Mouse (Mus musculus): ENCODE data around the gene Sstr3.

The Sstr3 gene

DNA sequence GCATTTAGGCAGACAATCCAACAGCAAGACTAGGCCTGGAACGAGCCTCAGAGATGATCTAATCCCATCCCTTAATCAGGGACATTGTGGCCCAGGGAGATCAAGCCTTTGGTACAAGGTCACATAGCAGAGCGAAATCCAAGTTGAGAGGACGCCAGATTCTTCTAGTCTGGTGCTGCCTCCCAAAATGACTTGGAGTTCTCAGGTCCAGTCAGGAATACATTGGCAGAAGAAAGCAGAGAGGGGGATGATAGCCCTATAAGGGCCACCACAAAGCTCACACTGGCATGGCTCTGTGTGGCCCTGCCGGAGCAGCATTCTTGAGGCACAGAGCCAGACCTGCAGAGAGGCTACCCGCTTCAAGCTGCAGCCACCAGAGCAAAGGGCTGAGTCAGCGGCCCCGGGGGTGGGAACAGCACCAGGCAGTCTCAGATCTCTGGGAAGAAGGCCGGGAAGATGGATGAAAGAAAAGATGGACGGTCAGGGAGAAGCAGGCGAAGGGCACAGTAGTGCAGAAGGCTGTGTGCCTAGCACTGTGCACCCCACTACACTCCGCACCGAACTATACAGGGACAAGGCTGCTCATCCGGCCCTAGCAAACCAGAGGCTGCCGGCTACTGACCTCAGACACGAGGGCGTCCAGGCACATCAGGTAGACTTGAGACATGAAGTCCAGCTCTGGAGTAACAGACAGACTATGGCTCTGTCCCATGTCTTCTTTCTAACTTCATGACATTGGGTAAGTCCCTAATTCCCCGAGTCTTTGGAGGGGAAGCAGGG lies 13.6 kb downstream of the Sstr3 start, which contains the start of gene C1qtnf6:
Gene C1qtnf6, minus strand, starts transcription at position 746 of the 780 bp plus-strand sequence.
- in situ Hi-C loops (cut with MseI, MboI) = loop anchor here (5.0 kb wide), 1 partner anchor 84 kb away; no protein-coding TSS in a partner anchor

DNA sequence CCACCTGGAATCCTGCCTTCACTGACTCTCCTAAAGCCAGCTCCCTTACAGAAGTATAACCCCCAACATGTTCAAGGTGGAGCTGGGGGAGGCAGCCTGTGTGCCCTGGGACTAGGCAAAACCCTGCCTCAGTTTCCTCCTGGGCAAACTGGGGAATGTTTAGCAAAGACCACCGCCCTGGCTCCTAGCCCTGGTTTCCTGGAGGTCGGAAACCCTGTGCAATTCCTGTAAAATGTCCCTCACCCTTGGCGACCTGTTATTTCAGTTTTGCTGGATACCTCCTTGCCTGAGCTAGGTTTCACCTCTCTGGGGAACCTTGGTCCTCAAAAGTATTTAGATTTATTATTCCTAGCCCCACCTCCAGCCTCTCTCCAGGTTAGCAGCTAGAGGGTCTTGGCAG lies 14.3 kb downstream of the Sstr3 start:
- in situ Hi-C loops (cut with MseI, MboI) = loop anchor here (5.0 kb wide), 1 partner anchor 83 kb away; no protein-coding TSS in a partner anchor

DNA sequence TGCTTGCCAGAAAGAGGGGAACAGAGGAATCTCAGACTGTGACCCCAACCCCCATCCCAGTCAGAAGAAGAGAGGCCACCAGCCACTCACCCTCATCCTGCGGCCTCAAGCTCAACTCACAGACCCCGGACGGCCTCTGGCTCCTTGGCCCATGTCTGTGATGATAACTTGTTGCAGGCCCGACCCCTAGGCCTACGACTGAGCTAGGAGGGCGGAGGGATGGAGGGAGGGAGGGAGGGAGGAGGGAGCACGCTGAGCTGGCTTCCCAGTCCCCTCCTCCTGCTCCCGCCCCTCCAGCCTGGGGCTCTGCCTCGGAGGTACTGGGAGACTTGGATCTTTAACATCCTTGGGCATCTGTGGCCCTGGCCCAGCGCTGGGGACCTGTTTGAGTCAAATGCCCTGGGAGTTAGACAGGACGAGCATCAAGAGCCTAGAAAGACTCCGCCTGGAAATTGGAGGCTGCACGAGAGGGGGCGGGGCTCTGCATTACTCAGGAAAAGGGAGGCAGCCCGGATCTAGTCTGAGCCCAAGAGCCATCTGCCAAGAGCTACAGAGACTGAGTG lies 15.0 kb downstream of the Sstr3 start:
- in situ Hi-C loops (cut with MseI, MboI) = no loop called here

DNA sequence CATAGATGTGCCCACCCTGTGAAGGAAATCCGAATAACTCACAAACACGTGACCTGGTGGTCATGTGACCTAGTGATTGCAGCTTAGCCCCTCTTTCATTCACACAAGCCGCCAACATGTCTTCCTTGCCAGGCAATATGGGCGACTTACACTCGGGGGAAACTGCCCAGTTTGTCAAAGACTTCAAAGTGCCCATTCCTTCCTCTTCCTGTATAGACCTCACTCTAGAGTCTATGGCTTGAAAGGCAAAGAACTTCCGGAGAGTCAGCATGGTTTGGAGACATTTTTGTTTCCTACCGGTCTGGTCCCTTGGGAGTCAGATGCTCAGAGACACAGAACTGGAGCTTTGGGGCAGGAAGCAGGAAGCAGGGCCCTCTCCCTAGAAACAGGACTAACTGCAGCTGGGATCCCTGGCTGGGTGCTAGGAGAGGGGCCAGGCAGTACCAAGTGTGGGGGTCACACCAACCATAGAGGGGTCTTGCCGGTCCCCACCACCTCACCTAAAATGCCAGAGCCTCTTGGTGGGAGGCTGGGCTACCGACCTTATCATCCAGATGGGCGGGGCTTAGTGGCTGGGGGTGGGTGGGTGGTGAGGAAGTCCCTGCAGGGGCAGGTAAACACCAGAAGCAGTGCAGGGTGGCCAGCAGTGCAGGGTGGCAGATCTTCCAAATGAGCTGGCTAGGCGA lies 15.6 kb downstream of the Sstr3 start:
- in situ Hi-C loops (cut with MseI, MboI) = no loop called here

DNA sequence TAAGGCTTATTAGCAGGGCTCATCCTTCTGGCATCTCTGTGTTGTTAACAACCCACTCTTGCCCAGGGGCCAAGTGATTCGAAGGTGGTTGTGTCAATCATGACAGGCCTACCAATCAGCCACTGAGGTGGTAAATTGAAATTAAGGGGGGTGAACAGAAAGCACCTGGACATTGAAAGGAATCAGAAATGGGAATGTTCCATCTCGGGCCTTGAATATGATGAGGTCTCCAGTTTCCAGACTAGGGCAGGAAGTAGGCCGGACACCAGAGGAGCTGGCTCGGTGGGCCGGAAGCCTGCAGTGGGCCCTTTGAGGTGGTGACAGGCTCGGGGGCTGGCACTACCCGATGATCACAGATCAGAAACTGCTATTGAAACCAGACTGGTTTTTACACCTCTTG lies 16.5 kb downstream of the Sstr3 start:
- in situ Hi-C loops (cut with MseI, MboI) = no loop called here

DNA sequence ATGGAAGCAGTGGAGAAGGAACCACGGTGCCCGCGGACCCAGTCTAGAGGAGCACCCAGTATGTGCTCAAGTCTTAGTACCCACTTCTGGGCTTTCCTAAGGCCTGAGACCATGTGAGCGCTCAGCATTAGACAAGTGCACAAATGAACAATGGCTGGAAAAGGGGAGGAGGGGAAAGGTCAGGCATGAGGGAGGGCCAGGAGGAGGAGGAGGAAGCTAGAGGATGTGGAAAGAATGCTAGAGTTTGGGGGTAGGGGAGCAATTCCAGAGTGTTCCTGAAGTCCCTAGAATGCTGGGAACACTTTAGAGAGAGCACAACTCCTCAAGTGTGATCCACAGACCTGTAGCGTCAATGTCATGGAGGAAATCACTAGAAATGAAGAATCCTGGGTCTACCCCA lies 20.3 kb downstream of the Sstr3 start:
- in situ Hi-C loops (cut with MseI, MboI) = no loop called here

DNA sequence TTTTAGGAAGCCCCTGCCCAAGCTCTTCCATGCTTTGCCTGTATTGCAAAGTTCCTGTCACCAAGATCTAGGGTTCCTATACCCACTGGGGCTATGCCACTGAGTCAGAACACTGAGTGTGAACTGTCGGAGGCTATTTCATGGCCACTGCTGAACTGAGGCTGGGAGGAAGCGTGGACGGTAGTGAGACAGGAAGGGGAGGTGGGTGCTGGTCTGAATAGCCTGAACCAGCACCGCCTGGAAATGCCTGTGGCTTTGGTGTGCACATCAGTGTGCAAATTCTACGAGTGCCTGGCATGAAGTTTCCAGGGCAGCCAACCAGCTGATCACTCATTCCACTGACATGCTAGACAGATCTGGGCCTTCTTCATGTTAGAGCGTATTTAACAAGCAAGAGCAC lies 22.6 kb downstream of the Sstr3 start:
- in situ Hi-C loops (cut with MseI, MboI) = no loop called here

DNA sequence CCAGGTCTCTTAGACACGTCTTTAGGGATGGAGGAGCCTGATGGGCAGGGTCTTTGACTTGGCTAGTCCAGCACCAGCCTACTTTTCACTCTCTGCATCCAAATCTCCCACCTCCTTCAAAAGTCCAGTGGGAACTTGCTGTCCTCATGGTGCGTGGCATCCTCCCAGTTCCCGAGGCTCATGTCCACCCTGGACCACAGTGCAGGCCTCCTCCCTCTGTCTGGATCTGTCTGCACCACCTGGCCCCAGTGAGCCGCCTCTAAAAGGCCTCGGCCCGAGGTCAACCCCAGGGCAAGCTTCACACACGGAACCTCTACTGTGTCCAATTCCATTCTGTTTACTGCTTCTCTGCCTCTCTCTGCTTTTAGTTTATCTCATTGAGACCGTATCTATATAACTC lies 23.2 kb downstream of the Sstr3 start:
- in situ Hi-C loops (cut with MseI, MboI) = no loop called here

DNA sequence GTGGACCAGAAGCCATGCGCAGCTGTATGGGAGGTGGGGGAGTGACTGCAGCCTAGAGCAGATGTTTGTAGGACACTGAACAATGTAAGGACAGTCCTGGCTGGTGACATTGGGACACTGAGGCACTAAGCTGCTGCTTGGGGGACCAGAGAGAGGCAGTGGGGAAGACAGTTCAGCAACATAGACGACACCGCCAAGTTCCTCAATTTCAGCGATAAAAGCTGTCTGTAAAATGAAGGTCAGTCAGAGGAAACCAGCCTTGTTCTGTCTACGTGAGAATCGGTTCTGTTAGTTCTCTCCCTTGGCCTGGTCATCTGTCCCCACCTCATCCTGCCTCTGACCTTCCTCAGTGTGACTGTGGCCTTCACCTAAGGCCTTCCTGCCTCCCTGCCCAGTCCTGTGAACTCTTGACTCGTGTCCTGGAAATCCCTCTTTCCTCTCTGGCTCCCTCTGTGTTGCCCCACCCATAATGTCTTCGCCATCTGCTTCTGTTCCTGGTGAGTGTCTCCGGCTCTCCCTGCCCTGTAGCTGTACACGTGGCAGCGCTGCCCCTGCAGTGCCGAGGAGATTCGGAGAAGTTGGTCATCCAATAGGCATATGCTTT lies 24.3 kb downstream of the Sstr3 start:
- in situ Hi-C loops (cut with MseI, MboI) = no loop called here

DNA sequence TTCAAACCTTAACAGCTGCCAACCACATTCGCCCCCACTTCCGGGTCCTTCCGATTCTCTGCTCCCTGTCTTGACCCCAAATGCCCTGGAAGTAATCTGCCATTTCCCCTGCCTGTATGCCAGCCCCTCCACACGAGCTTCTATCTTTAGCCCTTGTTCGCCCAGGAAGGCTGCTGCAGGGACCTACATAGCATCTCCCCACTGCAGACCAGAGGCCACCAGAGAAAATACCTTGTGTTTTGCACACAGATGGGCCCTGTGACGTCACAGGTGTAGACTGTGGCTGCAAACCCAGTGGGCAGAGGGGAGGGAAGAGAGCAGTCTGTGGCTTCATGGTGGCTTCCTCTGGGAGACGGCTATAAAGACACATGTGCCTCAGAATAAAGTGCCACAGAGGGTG lies 26.3 kb downstream of the Sstr3 start:
- in situ Hi-C loops (cut with MseI, MboI) = no loop called here

DNA sequence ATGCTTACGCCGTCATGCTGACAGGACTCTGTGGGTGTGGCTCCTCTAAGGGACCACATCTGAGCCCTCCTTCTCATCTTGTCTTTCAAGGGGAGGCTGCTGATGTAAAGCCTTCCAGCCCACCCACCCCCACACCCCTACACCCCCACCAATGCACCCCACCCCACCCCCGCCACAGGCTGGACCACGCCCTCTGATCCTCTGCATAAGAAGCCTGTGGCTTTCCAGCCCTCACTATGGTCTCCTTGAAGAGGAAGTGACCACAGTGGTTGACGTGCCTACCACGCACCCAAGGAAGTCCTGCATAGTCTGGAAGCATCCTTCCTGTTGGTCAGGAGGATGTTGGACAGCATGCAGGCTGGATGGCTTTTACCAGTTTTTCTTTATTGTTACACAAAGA lies 28.7 kb downstream of the Sstr3 start:
- in situ Hi-C loops (cut with MseI, MboI) = no loop called here

DNA sequence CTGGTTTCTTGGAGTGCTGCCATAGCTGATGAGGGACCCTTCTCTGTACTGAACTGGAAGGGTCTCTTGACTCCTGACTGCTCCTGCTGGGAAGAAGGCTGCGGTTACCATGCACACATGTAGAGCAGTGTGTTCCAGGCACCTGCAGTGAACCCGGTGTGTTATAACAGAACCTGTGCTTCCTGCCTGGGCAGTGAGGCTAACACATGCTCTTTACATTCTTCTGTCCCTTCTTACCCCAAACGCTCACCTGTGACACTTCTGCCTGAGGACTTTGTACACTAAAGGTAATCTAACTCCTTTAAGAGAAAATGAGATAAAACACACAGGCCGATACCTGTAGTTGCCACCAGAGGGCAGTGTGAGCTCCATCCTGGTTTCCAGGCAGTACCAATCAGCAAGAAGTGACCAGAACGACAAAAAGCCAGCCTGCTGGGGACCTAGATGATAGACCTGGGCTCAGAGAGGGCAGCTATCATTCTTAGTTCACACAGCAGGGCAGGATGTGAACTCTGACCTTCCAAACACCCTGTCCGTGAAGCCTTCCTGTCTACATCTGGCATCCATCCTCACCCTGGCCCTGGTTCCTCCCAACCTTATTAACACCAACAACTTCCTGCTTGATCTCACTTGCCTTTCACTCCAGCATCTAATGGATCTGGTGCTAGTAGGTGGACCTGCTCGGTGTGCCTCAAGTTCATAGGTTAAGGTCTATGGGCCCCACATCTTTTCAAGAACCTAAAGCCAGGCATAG lies 29.9 kb downstream of the Sstr3 start:
- in situ Hi-C loops (cut with MseI, MboI) = no loop called here

DNA sequence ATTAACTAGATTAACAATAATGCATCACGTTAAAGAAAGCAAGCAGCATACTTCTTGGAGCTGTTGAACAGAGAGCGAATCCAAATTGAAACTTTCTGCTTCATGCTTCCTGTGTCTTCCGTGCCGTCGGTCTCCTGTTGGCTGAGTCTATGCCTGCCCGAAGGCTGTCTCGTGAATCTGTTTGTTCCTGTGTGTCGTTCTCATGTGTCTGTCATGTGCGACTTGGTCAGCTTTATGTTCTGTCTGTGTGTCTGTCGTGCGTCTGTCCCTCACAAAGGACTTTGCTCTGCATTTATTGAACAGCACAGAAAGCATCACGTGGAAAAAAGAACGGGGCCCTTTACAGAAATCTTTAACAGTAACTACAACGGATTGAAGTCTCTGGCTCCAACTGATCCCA lies 31.5 kb downstream of the Sstr3 start:
- in situ Hi-C loops (cut with MseI, MboI) = no loop called here

DNA sequence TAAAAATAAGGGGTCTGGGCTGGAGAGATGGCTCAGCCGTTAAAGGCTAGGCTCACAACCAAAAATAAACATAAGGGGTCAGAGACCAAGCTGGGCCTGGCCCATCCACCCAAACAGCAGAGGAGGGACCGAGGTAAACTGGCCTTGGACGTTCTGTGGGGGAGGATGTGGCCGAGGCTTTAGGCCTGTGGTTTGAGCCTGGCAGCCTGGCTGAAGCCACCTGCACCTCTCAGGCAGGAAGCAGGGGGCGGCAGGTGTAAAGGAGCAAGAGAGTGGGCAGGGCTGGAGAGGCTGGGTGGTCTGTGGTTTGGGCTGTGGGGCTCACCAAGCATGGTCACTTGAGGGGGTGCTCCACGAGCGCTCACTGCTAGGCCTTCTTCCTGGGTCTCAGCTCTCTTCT lies 32.5 kb downstream of the Sstr3 start:
- in situ Hi-C loops (cut with MseI, MboI) = no loop called here

DNA sequence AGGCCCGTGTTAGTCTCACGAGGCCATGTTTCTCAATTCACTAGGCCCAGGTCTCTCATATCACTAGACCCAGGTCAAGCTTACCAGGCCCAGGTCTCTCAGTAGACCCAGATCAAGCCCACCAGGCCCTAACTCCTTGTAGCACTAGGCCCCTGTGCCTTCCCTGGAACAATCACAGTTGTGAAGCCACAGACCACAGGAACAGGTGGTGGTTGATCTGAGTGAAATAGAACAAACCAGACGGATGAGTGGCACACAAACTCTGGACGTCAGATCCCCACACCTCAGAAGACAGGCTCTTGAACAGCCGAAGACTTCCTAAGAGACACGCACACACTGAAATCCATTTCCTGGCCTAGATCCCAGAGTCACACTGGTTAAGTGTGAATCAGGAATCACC lies 33.7 kb downstream of the Sstr3 start:
- in situ Hi-C loops (cut with MseI, MboI) = no loop called here

DNA sequence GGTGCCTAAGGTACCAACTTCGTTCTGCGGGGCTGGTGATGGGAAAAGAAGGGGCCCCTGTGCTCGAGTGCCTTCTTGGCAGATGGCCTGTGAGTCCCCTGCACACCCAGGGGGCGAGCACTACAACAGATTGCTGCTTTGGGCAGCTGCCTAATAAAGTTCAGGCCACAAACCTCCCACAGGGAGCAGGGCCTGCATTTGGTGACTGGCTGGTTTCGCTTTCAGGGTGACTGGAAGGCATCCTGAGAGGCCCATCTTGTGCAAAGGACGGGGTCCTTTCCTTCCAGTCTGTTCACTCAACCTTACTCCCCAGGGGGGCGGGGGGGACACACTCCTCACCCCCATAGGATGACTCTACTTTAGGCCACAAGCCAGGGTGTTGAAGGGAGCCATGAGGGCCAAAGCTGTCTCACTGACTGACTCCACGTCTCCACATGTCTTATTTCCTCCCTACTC lies 34.3 kb downstream of the Sstr3 start:
- in situ Hi-C loops (cut with MseI, MboI) = no loop called here

DNA sequence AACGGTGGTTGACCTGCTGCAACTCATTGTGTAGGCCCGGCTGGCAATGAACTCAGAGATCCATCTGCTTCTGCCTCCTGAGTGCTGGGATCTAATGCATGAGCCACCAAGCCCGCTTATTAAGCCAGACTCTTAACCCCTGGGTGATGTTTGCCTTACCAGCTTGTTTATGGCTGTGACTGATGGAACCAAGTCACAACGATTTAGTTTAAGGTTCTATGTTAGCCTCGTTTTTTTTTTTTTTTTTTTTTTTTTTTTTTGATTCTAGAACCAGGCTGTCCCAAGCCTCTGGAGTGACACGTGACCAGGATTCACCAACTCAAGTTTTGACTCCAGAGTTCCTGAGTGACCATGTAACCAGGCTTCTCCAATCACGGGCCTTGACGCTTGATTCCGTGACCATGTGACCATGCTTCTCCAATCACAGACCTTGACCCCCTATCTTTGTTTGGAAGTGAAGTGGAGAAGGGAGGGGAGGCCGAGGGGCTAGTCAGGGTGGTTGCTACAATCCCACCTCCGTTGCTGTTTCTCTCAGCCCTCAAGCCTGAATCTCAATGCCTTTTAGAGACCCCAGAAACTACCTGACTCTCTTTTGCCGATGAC lies 35.1 kb downstream of the Sstr3 start:
- in situ Hi-C loops (cut with MseI, MboI) = no loop called here

DNA sequence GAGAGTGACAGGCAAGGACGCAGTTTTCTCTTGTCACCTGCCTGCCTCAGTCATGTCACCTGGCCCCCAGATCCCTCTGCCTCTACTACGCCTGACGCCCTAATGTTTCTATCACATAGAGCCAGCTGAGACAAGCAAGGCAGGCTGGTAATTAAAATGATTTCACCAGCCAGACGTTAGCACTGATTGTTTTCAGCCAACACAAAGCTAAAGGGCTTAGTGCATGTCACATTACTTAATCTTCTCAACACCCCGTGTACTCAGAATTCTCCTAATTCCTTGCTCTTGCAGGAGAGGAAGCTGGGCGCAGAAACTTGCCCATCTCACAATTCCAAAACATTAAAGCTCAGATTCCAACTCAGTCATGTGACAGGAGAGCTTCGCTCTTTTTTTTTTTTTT lies 36.0 kb downstream of the Sstr3 start:
- in situ Hi-C loops (cut with MseI, MboI) = no loop called here

DNA sequence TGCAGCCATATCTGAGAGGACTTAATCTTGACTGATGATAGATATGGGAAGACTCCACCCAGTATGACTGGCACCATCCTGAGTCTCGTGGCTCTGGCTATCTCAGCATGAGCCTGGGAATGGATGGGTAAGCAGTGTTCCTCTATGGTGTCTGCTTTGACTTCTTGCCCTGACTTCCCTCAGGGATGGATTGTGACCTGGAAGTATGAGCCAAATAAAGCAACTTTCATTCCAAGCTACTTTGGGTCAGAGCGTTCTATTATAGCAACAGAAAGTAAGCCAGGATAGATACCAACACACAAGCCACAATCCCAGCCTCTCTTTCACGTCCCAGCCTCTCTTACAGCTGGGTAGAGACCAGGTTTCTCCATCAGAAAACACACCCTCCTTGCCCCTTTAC lies 38.9 kb downstream of the Sstr3 start:
- in situ Hi-C loops (cut with MseI, MboI) = no loop called here

DNA sequence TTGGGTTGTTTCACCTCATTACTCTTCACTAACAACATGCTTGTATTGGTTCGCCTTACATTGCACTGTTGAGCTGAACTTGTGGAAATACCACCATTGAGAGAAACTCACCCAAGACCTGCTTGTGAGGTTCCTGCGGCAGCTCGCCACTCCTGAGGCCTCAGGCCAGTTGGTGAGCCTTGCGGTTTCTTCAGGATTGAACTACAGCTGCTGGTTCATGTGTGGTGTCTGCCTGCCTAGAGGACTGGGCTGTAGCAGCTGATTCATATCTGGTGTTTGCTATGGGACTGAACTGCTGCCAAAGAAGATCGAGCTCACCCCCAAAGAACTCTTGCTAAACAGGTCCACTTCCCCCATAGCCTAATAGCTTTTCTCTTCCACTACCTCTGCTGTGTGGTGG lies 39.7 kb downstream of the Sstr3 start:
- in situ Hi-C loops (cut with MseI, MboI) = no loop called here

DNA sequence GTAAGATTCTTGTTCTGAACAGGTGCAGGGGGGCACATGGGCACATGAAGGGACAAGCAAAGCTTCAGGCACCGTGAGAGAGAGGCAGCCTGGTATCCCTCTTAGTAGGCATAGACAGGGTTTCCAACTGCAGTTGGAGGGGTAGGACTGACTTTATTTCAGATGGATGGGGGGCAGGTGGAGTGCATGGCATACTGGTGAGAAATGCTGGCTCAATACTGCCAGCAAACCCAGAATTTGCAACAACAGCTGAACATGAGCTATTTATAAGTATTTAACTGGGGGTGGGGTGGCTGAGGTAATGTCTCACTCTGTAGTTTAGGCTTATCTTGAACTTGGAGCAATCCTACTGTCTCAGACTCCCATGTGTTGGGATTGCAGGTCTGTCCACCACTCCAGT lies 40.5 kb downstream of the Sstr3 start:
- in situ Hi-C loops (cut with MseI, MboI) = no loop called here
